Mouse (Mus musculus) neural tube, embryonic 15.5 days (tissue): ENCODE results near the gene Cfh. TPM values are rescaled to one million over a fixed set of nuclear protein-coding genes. Genes with fewer than 3 reads are reported as not detected.
"Not testable (repeated sequence)": the region's sequence is repeated elsewhere in the genome, so short reads cannot be mapped to it uniquely, and the experiment has no call there.

Experiments used
- ATAC-seq: fragments of 200-750 bp; cut with Nextera tagmentation; 2 replicates; pipeline ENCODE4 v1.8.0; 2017; ENCODE audit warnings: mild to moderate bottlenecking, moderate TSS enrichment, moderate library complexity; ENCODE audit not compliant: low FRiP score
- H3K27ac ChIP-seq: fragments of 300-500 bp; sonication (generic); replicated peaks from 2 replicates; pipeline ENCODE4 v1.5.1; 2015; ENCODE audit warnings: mild to moderate bottlenecking, inconsistent platforms
- H3K27me3 ChIP-seq: fragments of 300-500 bp; sonication (generic); replicated peaks from 2 replicates; pipeline ENCODE4 v1.6.1; 2015; ENCODE audit warnings: inconsistent platforms
- H3K36me3 ChIP-seq: fragments of 300-500 bp; sonication (generic); 2 replicates; pipeline ENCODE4 v1.6.1; 2015; ENCODE audit warnings: inconsistent platforms
- H3K4me1 ChIP-seq: fragments of 300-500 bp; sonication (generic); 2 replicates; pipeline ENCODE4 v1.6.1; 2015; ENCODE audit warnings: inconsistent platforms
- H3K4me2 ChIP-seq: fragments of 300-500 bp; sonication (generic); 2 replicates; pipeline ENCODE4 v1.6.1; 2015; ENCODE audit warnings: inconsistent platforms, mild to moderate bottlenecking, moderate library complexity
- H3K4me3 ChIP-seq: fragments of 300-500 bp; sonication (generic); replicated peaks from 2 replicates; pipeline ENCODE4 v1.5.1; 2015; ENCODE audit warnings: mild to moderate bottlenecking, inconsistent platforms
- H3K9ac ChIP-seq: fragments of 300-500 bp; sonication (generic); replicated peaks from 2 replicates; pipeline ENCODE4 v1.6.1; 2015; ENCODE audit warnings: mild to moderate bottlenecking, inconsistent platforms
- H3K9me3 ChIP-seq: fragments of 300-500 bp; sonication (generic); replicated peaks from 2 replicates; pipeline ENCODE4 v1.6.1; 2016; ENCODE audit warnings: inconsistent platforms
- WGBS: fragments of 180-500 bp; shearing (Covaris S2); methylation state at CpG from one replicate; pipeline ENCODE4 v1.1.7; 2015; ENCODE audit warnings: mixed read lengths; 5-methylcytosine and 5-hydroxymethylcytosine counted together
- polyA plus RNA-seq: library from polyadenylated mRNA; unstranded; fragments of >200 nt; fragmentation: Nextera tagmentation; extraction: Ambion mirVana; gene quantifications from 2 replicates; pipeline ENCODE4 v1.2.1, GENCODE M21; 2015

Gene Cfh
- polyA plus RNA-seq = 13.1 and 14.8 TPM in 2 replicates

- not testable (repeated sequence) for H3K4me2 ChIP-seq, H3K9me3 ChIP-seq, H3K27me3 ChIP-seq, H3K36me3 ChIP-seq, H3K4me1 ChIP-seq, H3K4me3 ChIP-seq, ATAC-seq, H3K27ac ChIP-seq, H3K9ac ChIP-seq
These were observed at the start of gene Cfh for GRCm38 (mm10) chr1:140183664-140184063. Gene Cfh (minus strand): TSS chr1:140183764.

GRCm38 (mm10) chr1:140226673-140227072, 43.1 kb upstream of the Cfh start:
- no peaks in the 10 kb centered on the region for H3K9me3 ChIP-seq
- H3K4me3 ChIP-seq = no peak overlapping the region
- H3K4me1 ChIP-seq = no peaks in the 10 kb centered on the region
- ATAC-seq = no peak
- H3K27ac ChIP-seq = no peak overlapping the region
- H3K4me2 ChIP-seq = no peak overlapping the region
- no peaks in the 10 kb centered on the region for H3K27me3 ChIP-seq
- H3K9ac ChIP-seq = no peak overlapping the region
- no peaks in the 10 kb centered on the region for H3K36me3 ChIP-seq
- 84% methylated on average over 8 of the region's 8 CpGs for WGBS

- Histone ChIP-seq H3K27ac (no peak overlapping the region), H3K4me2 (no peak overlapping the region), H3K36me3 (no peaks in the 10 kb centered on the region), H3K9me3 (no peaks in the 10 kb centered on the region), H3K4me1 (no peaks in the 10 kb centered on the region), H3K27me3 (no peaks in the 10 kb centered on the region), H3K4me3 (no peak overlapping the region), H3K9ac (no peak overlapping the region)
- WGBS = 71% methylated on average over 3 of the region's 3 CpGs
- ATAC-seq = no peak
These were observed 41.7 kb upstream of the Cfh start for GRCm38 (mm10) chr1:140225221-140225620.

GRCm38 (mm10) chr1:140205329-140205728, 21.8 kb upstream of the Cfh start:
- Histone ChIP-seq H3K4me1 (no peaks in the 10 kb centered on the region), H3K36me3 (no peaks in the 10 kb centered on the region), H3K9ac (no peak overlapping the region), H3K27ac (no peak overlapping the region), H3K27me3 (no peaks in the 10 kb centered on the region), H3K9me3 (no peaks in the 10 kb centered on the region), H3K4me3 (no peak overlapping the region), H3K4me2 (no peak overlapping the region)
- ATAC-seq = no peak
- WGBS = 80% methylated on average over 2 of the region's 2 CpGs

GRCm38 (mm10) chr1:140188500-140188899, 4.9 kb upstream of the Cfh start:
- H3K27me3 ChIP-seq, ATAC-seq, H3K27ac ChIP-seq, H3K9me3 ChIP-seq, H3K9ac ChIP-seq, H3K4me3 ChIP-seq, H3K4me2 ChIP-seq, H3K4me1 ChIP-seq, H3K36me3 ChIP-seq: not testable (repeated sequence)
- WGBS = 91% methylated on average over 2 of the region's 2 CpGs

- Histone ChIP-seq H3K27me3 (no peaks in the 10 kb centered on the region), H3K27ac (no peak overlapping the region), H3K36me3 (no peaks in the 10 kb centered on the region), H3K4me1 (no peaks in the 10 kb centered on the region), H3K4me2 (no peak overlapping the region), H3K4me3 (no peak overlapping the region), H3K9me3 (no peaks in the 10 kb centered on the region), H3K9ac (no peak overlapping the region)
- 67% methylated on average over 2 of the region's 2 CpGs for WGBS
- no peak for ATAC-seq
These were observed 356 bp downstream of the Cfh start for GRCm38 (mm10) chr1:140183208-140183607.

- Histone ChIP-seq H3K9ac (no peak overlapping the region), H3K4me1 (no peaks in the 10 kb centered on the region), H3K9me3 (no peaks in the 10 kb centered on the region), H3K36me3 (no peaks in the 10 kb centered on the region), H3K27ac (no peak overlapping the region), H3K27me3 (no peaks in the 10 kb centered on the region), H3K4me3 (no peak overlapping the region), H3K4me2 (no peak overlapping the region)
- ATAC-seq = no peak
- 59% methylated on average over 1 of the region's 1 CpGs for WGBS
These were observed 3.4 kb downstream of the Cfh start for GRCm38 (mm10) chr1:140180125-140180524.

GRCm38 (mm10) chr1:140175442-140175841, 8.1 kb downstream of the Cfh start:
- Histone ChIP-seq H3K4me3 (no peak overlapping the region), H3K4me1 (no peaks in the 10 kb centered on the region), H3K27ac (no peak overlapping the region), H3K4me2 (no peak overlapping the region), H3K27me3 (no peaks in the 10 kb centered on the region), H3K36me3 (no peaks in the 10 kb centered on the region), H3K9me3 (no peaks in the 10 kb centered on the region), H3K9ac (no peak overlapping the region)
- ATAC-seq = no peak
- 64% methylated on average over 2 of the region's 2 CpGs for WGBS

GRCm38 (mm10) chr1:140171581-140172154, 11.9 kb downstream of the Cfh start:
- 49% methylated on average over 4 of the region's 4 CpGs for WGBS
- no peak overlapping the region for H3K4me2 ChIP-seq
- H3K36me3 ChIP-seq = no peaks in the 10 kb centered on the region
- H3K4me3 ChIP-seq = no peak overlapping the region
- H3K27me3 ChIP-seq = no peaks in the 10 kb centered on the region
- H3K4me1 ChIP-seq = no peaks in the 10 kb centered on the region
- no peak for ATAC-seq
- H3K9me3 ChIP-seq = no peaks in the 10 kb centered on the region
- no peak overlapping the region for H3K9ac ChIP-seq
- H3K27ac ChIP-seq = no peak overlapping the region

- H3K27ac ChIP-seq = no peak overlapping the region
- no peak overlapping the region for H3K9ac ChIP-seq
- 96% methylated on average over 2 of the region's 3 CpGs for WGBS
- no peaks in the 10 kb centered on the region for H3K27me3 ChIP-seq
- H3K9me3 ChIP-seq = no peaks in the 10 kb centered on the region
- no peaks in the 10 kb centered on the region for H3K4me1 ChIP-seq
- no peaks in the 10 kb centered on the region for H3K36me3 ChIP-seq
- no peak; the same call in 1 of the 2 replicates for ATAC-seq
- H3K4me2 ChIP-seq = no peak overlapping the region
- H3K4me3 ChIP-seq = no peak overlapping the region
These were observed 24.6 kb downstream of the Cfh start for GRCm38 (mm10) chr1:140158970-140159369.

GRCm38 (mm10) chr1:140069471-140069870, 114.1 kb downstream of the Cfh start:
- H3K4me1 ChIP-seq = no peaks in the 10 kb centered on the region
- H3K27me3 ChIP-seq = no peaks in the 10 kb centered on the region
- no peak overlapping the region for H3K4me2 ChIP-seq
- no peak overlapping the region for H3K9ac ChIP-seq
- no peak overlapping the region for H3K27ac ChIP-seq
- no peak overlapping the region for H3K4me3 ChIP-seq
- no peak for ATAC-seq
- H3K9me3 ChIP-seq = no peaks in the 10 kb centered on the region
- no peaks in the 10 kb centered on the region for H3K36me3 ChIP-seq
